Mouse (Mus musculus) CH12.LX (cell line): ENCODE measurements around the gene Asb1. TPM values are rescaled to one million over a fixed set of nuclear protein-coding genes. Genes with fewer than 3 reads are reported as not detected.
A peak's percentile ranks its signal among the peaks of the same experiment; 100 is the strongest.

Source experiments
- DNase-seq: peaks from one replicate; pipeline ENCODE4 v3.0.0-alpha.2; 2013; ENCODE audit errors: extremely low read depth
- H3K27ac ChIP-seq: 2 replicates; pipeline ENCODE4 v1.5.1; 2012; ENCODE audit warnings: low read depth, mild to moderate bottlenecking, control low read depth, moderate library complexity; ENCODE audit not compliant: insufficient read depth
- H3K27me3 ChIP-seq: replicated peaks from 2 replicates; pipeline ENCODE3; 2012; ENCODE audit warnings: inconsistent platforms
- H3K36me3 ChIP-seq, 2 experiments: replicated peaks in 1 of 2; 2 replicates each; pipeline versions ENCODE3 to v1.6.1; 2012; ENCODE audit warnings: inconsistent platforms in 1 of 2, low read length in 1 of 2, mild to moderate bottlenecking in 1 of 2, mixed read lengths in 1 of 2, moderate library complexity in 1 of 2; ENCODE audit not compliant: control insufficient read depth in 1 of 2, insufficient read depth in 1 of 2
- H3K4me1 ChIP-seq, 2 experiments: 2 replicates each; pipeline ENCODE4 v1.6.1; 2012; ENCODE audit warnings: inconsistent platforms in 1 of 2, moderate library complexity in 1 of 2; ENCODE audit not compliant: insufficient read depth in 2 of 2, control insufficient read depth in 1 of 2
- H3K4me2 ChIP-seq: 2 replicates; pipeline ENCODE4 v1.6.1; 2012; ENCODE audit warnings: low read depth, mild to moderate bottlenecking, control low read depth; ENCODE audit not compliant: poor library complexity, insufficient read depth, severe bottlenecking
- H3K4me3 ChIP-seq, 3 experiments: fragments of 150-350 bp in 1 of 3; sonication (generic) in 1 of 3; replicated peaks in 1 of 3; 2 replicates each; pipeline versions ENCODE3 to v1.5.1; 2011 to 2012; ENCODE audit warnings: low read depth in 2 of 3, low read length in 2 of 3, mild to moderate bottlenecking in 2 of 3, moderate library complexity in 2 of 3, control low read depth in 1 of 3, improper control_type of control experiment in 1 of 3, inconsistent platforms in 1 of 3, mixed read lengths in 1 of 3; ENCODE audit not compliant: poor library complexity in 1 of 3
- H3K79me2 ChIP-seq: replicated peaks from 2 replicates; pipeline ENCODE4 v1.6.1; 2012; ENCODE audit warnings: mild to moderate bottlenecking, moderate library complexity; ENCODE audit not compliant: control insufficient read depth, poor library complexity, insufficient read depth, severe bottlenecking; ENCODE audit errors: extremely low read depth
- H3K9ac ChIP-seq: 2 replicates; pipeline ENCODE4 v1.6.1; 2012; ENCODE audit warnings: low read depth, mild to moderate bottlenecking, control low read depth, moderate library complexity; ENCODE audit not compliant: insufficient read depth
- H3K9me3 ChIP-seq: replicated peaks from 2 replicates; pipeline ENCODE3; 2012; ENCODE audit warnings: low read length, inconsistent platforms, mixed read lengths
- BHLHE40 ChIP-seq: IDR thresholded peaks from 2 replicates; pipeline ENCODE4 v1.6.1; 2011; ENCODE audit warnings: mild to moderate bottlenecking, low read depth, low read length, improper control_type of control experiment
- CHD1 ChIP-seq: IDR thresholded peaks from 2 replicates; pipeline ENCODE4 v1.6.1; 2012; ENCODE audit warnings: low read depth, low read length, improper control_type of control experiment, inconsistent platforms
- CHD2 ChIP-seq: IDR thresholded peaks from 2 replicates; pipeline ENCODE4 v1.6.1; 2011; ENCODE audit warnings: low read length, improper control_type of control experiment
- E2F4 ChIP-seq: IDR thresholded peaks from 2 replicates; pipeline ENCODE4 v1.6.1; 2011; ENCODE audit warnings: low read depth, low read length, improper control_type of control experiment; ENCODE audit not compliant: insufficient replicate concordance
- ETS1 ChIP-seq: conservative IDR thresholded peaks from 2 replicates; pipeline ENCODE4 v1.6.1; 2012; ENCODE audit warnings: low read depth, mild to moderate bottlenecking, inconsistent platforms, low read length, improper control_type of control experiment, moderate library complexity
- GABPA ChIP-seq: IDR thresholded peaks from 2 replicates; pipeline ENCODE4 v1.6.1; 2012; ENCODE audit warnings: low read depth, low read length, improper control_type of control experiment, inconsistent platforms; ENCODE audit not compliant: insufficient replicate concordance
- HCFC1 ChIP-seq: IDR thresholded peaks from 2 replicates; pipeline ENCODE4 v1.6.1; 2012; ENCODE audit warnings: low read depth, mild to moderate bottlenecking, inconsistent platforms, low read length, improper control_type of control experiment
- IRF4 ChIP-seq: IDR thresholded peaks from 2 replicates; pipeline ENCODE4 v1.6.1; 2014; ENCODE audit warnings: low read depth, mild to moderate bottlenecking, inconsistent platforms, low read length, improper control_type of control experiment
- MAFK ChIP-seq: IDR thresholded peaks from 2 replicates; pipeline ENCODE4 v1.6.1; 2011; ENCODE audit warnings: low read length, improper control_type of control experiment; ENCODE audit not compliant: insufficient replicate concordance
- MEF2A ChIP-seq: IDR thresholded peaks from 2 replicates; pipeline ENCODE4 v1.6.1; 2014; ENCODE audit warnings: low read depth, mild to moderate bottlenecking, inconsistent platforms, low read length, improper control_type of control experiment, borderline replicate concordance
- NELFE ChIP-seq: IDR thresholded peaks from 2 replicates; pipeline ENCODE4 v1.6.1; 2011; ENCODE audit warnings: low read depth, low read length, improper control_type of control experiment
- POLR2A ChIP-seq: IDR thresholded peaks from 2 replicates; pipeline ENCODE4 v1.6.1; 2011; ENCODE audit warnings: low read depth, mild to moderate bottlenecking, improper control_type of control experiment, low read length
- RAD21 ChIP-seq: IDR thresholded peaks from 2 replicates; pipeline ENCODE4 v1.6.1; 2011; ENCODE audit warnings: low read depth, mild to moderate bottlenecking, low read length, improper control_type of control experiment, moderate library complexity
- RCOR1 ChIP-seq: conservative IDR thresholded peaks from 2 replicates; pipeline ENCODE4 v1.6.1; 2012; ENCODE audit warnings: low read depth, mild to moderate bottlenecking, inconsistent platforms, low read length, improper control_type of control experiment
- SIN3A ChIP-seq: IDR thresholded peaks from 2 replicates; pipeline ENCODE4 v1.6.1; 2012; ENCODE audit warnings: low read length, improper control_type of control experiment, inconsistent platforms
- SMC3 ChIP-seq: IDR thresholded peaks from 2 replicates; pipeline ENCODE4 v1.6.1; 2011; ENCODE audit warnings: low read depth, low read length, improper control_type of control experiment
- TCF12 ChIP-seq: IDR thresholded peaks from 2 replicates; pipeline ENCODE4 v1.6.1; 2014; ENCODE audit warnings: low read depth, mild to moderate bottlenecking, inconsistent platforms, low read length, improper control_type of control experiment
- USF2 ChIP-seq: conservative IDR thresholded peaks from 2 replicates; pipeline ENCODE4 v1.6.1; 2011; ENCODE audit warnings: low read depth, low read length, improper control_type of control experiment
- ZC3H11A ChIP-seq: IDR thresholded peaks from 2 replicates; pipeline ENCODE4 v1.6.1; 2012; ENCODE audit warnings: low read depth, mild to moderate bottlenecking, inconsistent platforms, low read length, improper control_type of control experiment
- ZNF384 ChIP-seq: IDR thresholded peaks from 2 replicates; pipeline ENCODE4 v1.6.1; 2012; ENCODE audit warnings: low read depth, low read length, improper control_type of control experiment, inconsistent platforms
- dilution Hi-C: fragments of 300-500 bp; cut with MboI; formaldehyde crosslinking; loops from 2 replicates; pipeline ENCODE4 v1.14.3; 2020; ENCODE audit warnings: low sequenced_read_pairs; ENCODE audit not compliant: extremely low pct_unique_long_range_greater_than_20kb, extremely low pct_ligation_motif_present
- in situ Hi-C: fragments of 300-500 bp; cut with MboI; formaldehyde crosslinking; loops from 3 replicates; pipeline ENCODE4 v1.14.3; 2019; ENCODE audit warnings: low sequenced_read_pairs, low pct_ligation_motif_present, low pct_unique_long_range_greater_than_20kb, mixed read lengths
- polyA plus RNA-seq: library from polyadenylated mRNA; unstranded; fragments of >175 nt; gene quantifications from 2 replicates; pipeline ENCODE4 v1.2.1, GENCODE M21; 2012; ENCODE audit warnings: low read depth; ENCODE audit not compliant: insufficient read length
- total RNA-seq, 2 experiments: library from RNA; depleted of rRNA; stranded (reverse); fragments of 300-350 nt in 1 of 2; fragments of >200 nt in 1 of 2; gene quantifications; 2 replicates each; pipeline ENCODE4 v1.2.3; 2012 to 2014

Asb1 gene
- total and polyA plus RNA-seq, 3 experiments = 6.1 to 9.5 (median 6.4) TPM

DNA sequence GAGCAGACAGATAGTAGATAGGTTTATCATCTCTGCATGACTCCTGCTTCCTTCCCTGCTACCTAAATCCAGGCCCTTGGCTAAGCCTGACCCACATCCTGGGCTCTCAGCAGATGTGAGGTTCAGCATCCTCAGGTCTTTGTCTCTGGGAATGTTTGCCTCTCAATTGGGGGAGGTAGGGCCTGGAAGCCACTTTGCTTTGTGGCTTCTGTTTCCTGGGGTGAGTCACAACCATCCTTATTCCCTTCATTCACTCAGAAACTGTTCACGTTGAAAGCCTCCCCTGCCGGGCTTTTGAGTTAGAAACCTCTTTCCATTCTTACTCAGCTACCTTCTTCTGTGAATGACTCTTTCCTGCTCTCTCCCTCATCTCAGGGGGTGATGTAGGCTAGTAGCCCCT, 47.6 kb upstream of the Asb1 start:
- no peaks in the 10 kb centered on the region for H3K79me2 ChIP-seq
- no peak for DNase-seq
- H3K4me2 ChIP-seq = no peak overlapping the region
- H3K27ac ChIP-seq = no peak overlapping the region
- no peak overlapping the region for H3K9ac ChIP-seq
- H3K4me3 ChIP-seq = no peak overlapping the region
- peaks cover 14% of the 10 kb centered on the region for H3K27me3 ChIP-seq
- peaks cover 6 to 21% of the 10 kb centered on the region in 2 experiments for H3K4me1 ChIP-seq
- peaks cover 0 to 5% of the 10 kb centered on the region in 2 experiments for H3K36me3 ChIP-seq
- dilution Hi-C loops (no loop called here), in situ Hi-C loops (loop anchor here (5.0 kb wide), 1 partner anchor 65 kb away; no protein-coding TSS in a partner anchor)
- TF ChIP-seq GABPA = no peak
- TF ChIP-seq IRF4 = no peak
- TF ChIP-seq RCOR1 = no peak
- TF ChIP-seq MEF2A = no peak
- no peak for TF ChIP-seq USF2
- TF ChIP-seq MAFK = no peak
- no peak for TF ChIP-seq SIN3A
- TF ChIP-seq HCFC1 = no peak
- no peak for TF ChIP-seq ZNF384
- no peak for TF ChIP-seq ZC3H11A
- no peak for TF ChIP-seq CHD1
- TF ChIP-seq BHLHE40 = no peak
- TF ChIP-seq RAD21 = no peak
- no peak for TF ChIP-seq E2F4
- TF ChIP-seq NELFE = no peak
- TF ChIP-seq SMC3 = no peak
- no peak for TF ChIP-seq CHD2
- no peak for TF ChIP-seq POLR2A
- no peak for TF ChIP-seq ETS1
- H3K9me3 ChIP-seq = no peaks in the 10 kb centered on the region

DNA sequence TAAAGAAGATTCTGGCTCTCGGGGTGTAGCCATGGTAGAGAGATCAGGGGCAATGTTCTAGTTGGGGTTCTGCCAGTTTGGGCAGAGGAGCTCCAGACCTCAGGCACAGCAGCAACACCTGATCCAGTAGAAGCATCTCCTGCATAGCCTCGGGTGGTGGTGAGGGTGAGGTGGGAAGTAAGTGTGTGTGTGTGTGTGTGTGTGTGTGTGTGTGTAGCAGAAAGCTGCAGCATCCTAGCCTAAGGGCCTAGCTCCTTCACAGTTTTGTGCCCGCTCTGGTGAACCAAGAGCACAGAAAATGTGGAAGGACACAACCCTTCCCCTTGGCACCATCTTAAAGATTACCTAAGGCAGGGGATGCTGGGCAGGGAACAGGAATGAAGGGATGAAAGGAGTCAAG, 46.4 kb upstream of the Asb1 start:
- no peak for TF ChIP-seq TCF12
- no peak for TF ChIP-seq CHD2
- TF ChIP-seq NELFE = no peak
- in situ Hi-C loops = loop anchor here (5.0 kb wide), 1 partner anchor 67 kb away; no protein-coding TSS in a partner anchor
- Histone ChIP-seq H3K36me3 (peaks cover 0 to 14% of the 10 kb centered on the region in 2 experiments), H3K4me3 (peak overlapping the region; percentile 28 to 85 (median 28)), H3K27me3 (peaks cover 14% of the 10 kb centered on the region), H3K4me2 (peak overlapping the region; percentile 69), H3K4me1 (peaks cover 6 to 21% of the 10 kb centered on the region in 2 experiments), H3K27ac (no peak overlapping the region), H3K9ac (peak overlapping the region; percentile 14; the same call in 1 of the 2 replicates), H3K79me2 (no peaks in the 10 kb centered on the region), H3K9me3 (no peaks in the 10 kb centered on the region)
- no peak for DNase-seq
- dilution Hi-C loops = no loop called here
